Mouse (Mus musculus) urinary bladder, postnatal 4 days (tissue): ENCODE results near the gene Olfr325.

Experiments used
- DNase-seq, 2 experiments: peaks; one replicate each; pipeline ENCODE4 v3.0.0; 2021 to 2022; ENCODE audit warnings: low spot score in 2 of 2

Olfr325 gene

DNA sequence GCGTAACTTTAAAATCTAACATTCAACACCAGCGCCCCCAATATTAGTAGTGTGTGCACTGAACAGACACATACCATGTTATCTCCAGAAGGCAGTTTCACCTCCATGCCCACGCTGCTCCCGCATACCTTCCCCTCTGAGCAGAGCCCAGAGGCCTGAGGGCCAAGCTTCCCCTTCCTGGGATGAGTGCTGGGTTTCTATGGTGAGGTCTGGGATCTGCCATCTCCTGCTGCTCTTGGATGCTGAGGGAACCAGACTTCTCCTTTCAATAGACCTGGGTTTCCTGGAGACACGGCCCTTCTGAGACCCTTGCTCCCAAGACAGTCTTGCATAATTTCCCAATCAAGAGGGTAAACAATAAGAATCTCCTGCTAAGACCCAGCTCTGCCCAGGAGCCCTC, 52.9 kb downstream of the Olfr325 start, which contains the start of gene Olfr323:
Olfr323 (minus strand) TSS at position 101 of the 400 bp plus-strand sequence.
- no peak for DNase-seq
